Mouse (Mus musculus) heart, embryonic 11.5 days (tissue): ENCODE results near the gene Phlda3. TPM values are rescaled to one million over a fixed set of nuclear protein-coding genes. Genes with fewer than 3 reads are reported as not detected.
A peak's percentile ranks its signal among the peaks of the same experiment; 100 is the strongest.

Experiments used
- ATAC-seq: fragments of 200-750 bp; cut with Nextera tagmentation; replicated peaks from 2 replicates; pipeline ENCODE4 v1.8.0; 2017; ENCODE audit warnings: moderate library complexity; ENCODE audit not compliant: insufficient number of reproducible peaks, low FRiP score, low TSS enrichment
- H3K27ac ChIP-seq: fragments of 300-500 bp; sonication (generic); 2 replicates; pipeline ENCODE4 v1.5.1; 2014; ENCODE audit warnings: mild to moderate bottlenecking, low read depth, low read length
- H3K27me3 ChIP-seq: fragments of 300-500 bp; sonication (generic); 2 replicates; pipeline ENCODE4 v1.6.1; 2014; ENCODE audit warnings: mild to moderate bottlenecking, low read length, mixed read lengths; ENCODE audit not compliant: control insufficient read depth, insufficient read depth
- H3K36me3 ChIP-seq: fragments of 300-500 bp; sonication (generic); 2 replicates; pipeline ENCODE4 v1.6.1; 2014; ENCODE audit warnings: mild to moderate bottlenecking, low read length, moderate library complexity, mixed read lengths; ENCODE audit not compliant: control insufficient read depth, insufficient read depth
- H3K4me1 ChIP-seq: fragments of 300-500 bp; sonication (generic); 2 replicates; pipeline ENCODE4 v1.6.1; 2014; ENCODE audit warnings: low read length; ENCODE audit not compliant: control insufficient read depth, insufficient read depth
- H3K4me2 ChIP-seq: fragments of 300-500 bp; sonication (generic); 2 replicates; pipeline ENCODE4 v1.6.1; 2014; ENCODE audit warnings: mild to moderate bottlenecking, moderate library complexity
- H3K4me3 ChIP-seq: fragments of 300-500 bp; sonication (generic); 2 replicates; pipeline ENCODE4 v1.5.1; 2014; ENCODE audit warnings: low read depth, low read length
- H3K9ac ChIP-seq: fragments of 300-500 bp; sonication (generic); 2 replicates; pipeline ENCODE4 v1.6.1; 2014; ENCODE audit warnings: mild to moderate bottlenecking, low read depth, low read length, moderate library complexity
- H3K9me3 ChIP-seq: fragments of 300-500 bp; sonication (generic); replicated peaks from 2 replicates; pipeline ENCODE4 v1.6.1; 2016; ENCODE audit warnings: low read length; ENCODE audit not compliant: control insufficient read depth
- WGBS: fragments of 180-500 bp; shearing (Covaris S2); extraction: QIAGEN DNeasy Blood & Tissue Kit; methylation state at CpG from one replicate; pipeline ENCODE4 v1.1.7; 2014; ENCODE audit not compliant: insufficient replicate concordance; 5-methylcytosine and 5-hydroxymethylcytosine counted together
- polyA plus RNA-seq: library from polyadenylated mRNA; unstranded; fragments of >200 nt; fragmentation: Nextera tagmentation; extraction: Ambion mirVana; gene quantifications from 2 replicates; pipeline ENCODE4 v1.2.1, GENCODE M21; 2014

Gene Phlda3
- polyA plus RNA-seq, 1 experiment from 2014 or later = 61.5 TPM

GRCm38 (mm10) chr1:135746248-135746647 lies 19.7 kb upstream of the Phlda3 start:
- Histone ChIP-seq H3K4me2 (no peak overlapping the region), H3K36me3 (peaks cover 27% of the 10 kb centered on the region), H3K27me3 (no peaks in the 10 kb centered on the region), H3K27ac (no peak overlapping the region), H3K4me3 (no peak overlapping the region), H3K9me3 (no peaks in the 10 kb centered on the region), H3K4me1 (peaks cover 25% of the 10 kb centered on the region), H3K9ac (no peak overlapping the region)
- no peak for ATAC-seq
- WGBS = 70% methylated on average over 4 of the region's 4 CpGs

GRCm38 (mm10) chr1:135752737-135753348 lies 13.1 kb upstream of the Phlda3 start:
- Histone ChIP-seq H3K4me2 (no peak overlapping the region), H3K9ac (no peak overlapping the region), H3K4me3 (no peak overlapping the region), H3K9me3 (no peaks in the 10 kb centered on the region), H3K36me3 (peaks cover 25% of the 10 kb centered on the region), H3K27ac (peak overlapping the region; percentile 41; the same call in 1 of the 2 replicates), H3K4me1 (peaks cover 14% of the 10 kb centered on the region), H3K27me3 (no peaks in the 10 kb centered on the region)
- ATAC-seq = peak; percentile 89
- 11% methylated on average over 10 of the region's 10 CpGs for WGBS

GRCm38 (mm10) chr1:135755287-135755686 lies 10.6 kb upstream of the Phlda3 start:
- H3K27me3 ChIP-seq = no peaks in the 10 kb centered on the region
- no peaks in the 10 kb centered on the region for H3K9me3 ChIP-seq
- H3K27ac ChIP-seq = no peak overlapping the region
- H3K4me1 ChIP-seq = peaks cover 14% of the 10 kb centered on the region
- no peak overlapping the region for H3K9ac ChIP-seq
- no peak for ATAC-seq
- no peak overlapping the region for H3K4me2 ChIP-seq
- no peak overlapping the region for H3K4me3 ChIP-seq
- WGBS = 51% methylated on average over 9 of the region's 9 CpGs
- H3K36me3 ChIP-seq = peaks cover 14% of the 10 kb centered on the region

- WGBS = 84% methylated on average over 3 of the region's 3 CpGs
- H3K27ac ChIP-seq = no peak overlapping the region
Measured at GRCm38 (mm10) chr1:135755913-135756312, 10.0 kb upstream of the Phlda3 start.

DNA sequence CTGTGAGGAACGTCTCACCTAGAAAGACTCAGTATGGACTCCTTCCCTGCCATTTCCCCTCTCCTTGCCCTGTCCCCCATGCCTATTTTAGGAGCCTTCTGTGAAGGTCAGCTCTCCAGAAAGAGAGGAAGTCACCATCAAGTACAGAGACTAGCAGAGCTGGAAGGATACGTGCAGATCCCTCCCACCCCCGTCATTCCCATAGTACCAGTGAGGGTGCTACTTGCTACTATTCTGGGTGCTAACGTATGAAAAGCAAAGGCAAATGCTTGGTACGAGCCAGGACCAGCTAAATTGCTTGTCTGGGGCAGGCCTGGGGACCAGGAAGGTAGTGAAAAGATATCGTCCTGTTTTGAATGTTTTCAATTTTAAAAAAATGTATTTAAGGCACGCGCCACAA lies 8.6 kb upstream of the Phlda3 start:
- Histone ChIP-seq H3K4me1 (peaks cover 14% of the 10 kb centered on the region), H3K4me3 (no peak overlapping the region), H3K27me3 (no peaks in the 10 kb centered on the region), H3K4me2 (no peak overlapping the region), H3K9me3 (no peaks in the 10 kb centered on the region), H3K36me3 (no peaks in the 10 kb centered on the region), H3K9ac (no peak overlapping the region; the same call in 1 of the 2 replicates), H3K27ac (no peak overlapping the region)
- ATAC-seq = no peak
- 59% methylated on average over 8 of the region's 8 CpGs for WGBS

More at GRCm38 (mm10) chr1:135755913-135756312, 10.0 kb upstream of the Phlda3 start:
- Histone ChIP-seq H3K4me1 (peaks cover 14% of the 10 kb centered on the region), H3K4me2 (no peak overlapping the region), H3K27me3 (no peaks in the 10 kb centered on the region), H3K9me3 (no peaks in the 10 kb centered on the region), H3K36me3 (peaks cover 8% of the 10 kb centered on the region; the same call in 1 of the 2 replicates), H3K9ac (no peak overlapping the region), H3K4me3 (no peak overlapping the region)
- ATAC-seq = no peak

DNA sequence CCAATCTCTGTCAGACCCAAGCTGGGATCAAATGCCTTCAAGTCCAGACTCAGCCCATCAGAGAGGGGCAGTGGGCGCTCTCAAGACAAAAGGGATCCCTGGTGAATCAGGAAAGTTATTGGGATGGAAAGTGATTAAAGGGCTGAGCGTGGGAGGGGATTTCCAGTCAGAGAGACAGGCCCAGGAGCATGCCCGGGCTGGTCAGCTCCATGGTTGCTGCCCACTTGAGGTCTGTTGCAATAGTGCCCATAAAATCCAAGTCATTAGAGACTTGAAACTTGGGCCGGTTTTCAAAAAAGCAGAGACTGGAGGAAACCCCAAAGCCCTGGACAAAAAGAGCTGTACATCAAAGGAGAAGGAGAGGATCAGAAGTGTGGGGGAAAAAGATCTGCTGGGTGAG lies 6.2 kb upstream of the Phlda3 start:
- H3K27ac ChIP-seq = no peak overlapping the region
- WGBS = 76% methylated on average over 4 of the region's 4 CpGs
- H3K9ac ChIP-seq = no peak overlapping the region
- no peaks in the 10 kb centered on the region for H3K27me3 ChIP-seq
- H3K4me1 ChIP-seq = peaks cover 19% of the 10 kb centered on the region
- H3K36me3 ChIP-seq = no peaks in the 10 kb centered on the region
- no peak for ATAC-seq
- H3K4me2 ChIP-seq = no peak overlapping the region
- no peaks in the 10 kb centered on the region for H3K9me3 ChIP-seq
- no peak overlapping the region for H3K4me3 ChIP-seq

- Histone ChIP-seq H3K27ac (no peak overlapping the region), H3K9ac (no peak overlapping the region), H3K9me3 (no peaks in the 10 kb centered on the region), H3K4me1 (peaks cover 20% of the 10 kb centered on the region), H3K36me3 (no peaks in the 10 kb centered on the region), H3K27me3 (no peaks in the 10 kb centered on the region), H3K4me3 (no peak overlapping the region), H3K4me2 (no peak overlapping the region)
- ATAC-seq = no peak
- 56% methylated on average over 8 of the region's 8 CpGs for WGBS
Measured at GRCm38 (mm10) chr1:135760216-135760615, 5.7 kb upstream of the Phlda3 start.

DNA sequence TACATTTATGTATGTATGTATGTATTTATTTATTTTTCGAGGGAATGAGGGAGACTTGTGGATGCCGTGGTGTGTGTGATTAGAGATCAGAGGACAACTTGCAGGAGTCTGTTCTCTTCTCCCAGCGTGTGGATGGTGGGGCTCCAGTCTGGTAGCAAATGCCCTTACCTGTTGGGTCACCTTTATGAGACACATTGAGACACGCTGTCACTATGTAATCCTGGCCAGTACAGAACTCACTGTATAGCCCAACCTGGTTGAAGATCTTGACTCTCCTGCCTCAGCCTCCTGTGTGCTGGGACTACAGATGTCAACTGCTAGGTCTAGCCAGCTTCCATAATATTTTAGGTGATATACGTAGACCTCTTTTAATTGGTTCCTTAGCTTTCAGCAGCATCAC lies 4.2 kb upstream of the Phlda3 start:
- Histone ChIP-seq H3K9ac (no peak overlapping the region), H3K36me3 (no peaks in the 10 kb centered on the region), H3K9me3 (no peaks in the 10 kb centered on the region), H3K4me2 (no peak overlapping the region), H3K4me1 (peaks cover 23% of the 10 kb centered on the region), H3K27me3 (no peaks in the 10 kb centered on the region), H3K4me3 (no peak overlapping the region), H3K27ac (no peak overlapping the region)
- ATAC-seq = no peak
- WGBS = 81% methylated on average over 5 of the region's 5 CpGs
